Mouse (Mus musculus): ENCODE data around the gene Exoc6. TPM values are rescaled to one million over a fixed set of nuclear protein-coding genes. Genes with fewer than 3 reads are reported as not detected.
A peak's percentile ranks its signal among the peaks of the same experiment; 100 is the strongest.

Gene Exoc6
- total and polyA plus RNA-seq, 3 experiments: 30.2 to 41.2 TPM; not detected in 1

GRCm38 (mm10) chr19:37601968-37602848 lies 52.0 kb downstream of the Exoc6 start (continued):
- TF ChIP-seq RAD21 (IDR thresholded peaks at IDR 0.05; ENCODE audit: low read depth, low read length): peak; percentile 52
- TF ChIP-seq MXI1 (IDR thresholded peaks at IDR 0.05; ENCODE audit: low read depth, low read length): peak; percentile 94
- no peak for TF ChIP-seq GABPA (IDR thresholded peaks at IDR 0.05; ENCODE audit: low read depth, low read length)
- TF ChIP-seq CTCF (IDR thresholded peaks at IDR 0.05 in 2 of 3, conservative IDR thresholded peaks at IDR 0.05 in 1 of 3; ENCODE audit: control insufficient read depth in 1 of 3, insufficient read depth in 1 of 3, low read depth in 2 of 3, low read length in 3 of 3, poor library complexity in 1 of 3, severe bottlenecking in 1 of 3): peak in 2 of 3 experiments; percentile 57 to 66; a peak in 4 of 6 replicates
- peak; percentile 97 for TF ChIP-seq MYC (IDR thresholded peaks at IDR 0.05; ENCODE audit: low read depth, low read length)

- Histone ChIP-seq H3K9ac (ENCODE audit: control insufficient read depth, low read depth, low read length, poor library complexity, severe bottlenecking) (no peak overlapping the region), H3K79me2 (ENCODE audit: control insufficient read depth, insufficient read depth, low read length, poor library complexity) (no peaks in the 10 kb centered on the region), H3K36me3 (ENCODE audit: control insufficient read depth in 1 of 2, insufficient read depth in 2 of 2, low read length in 2 of 2) (peaks cover 2 to 11% of the 10 kb centered on the region in 2 experiments; a peak in 3 of 4 replicates), H3K4me3 (ENCODE audit: control insufficient read depth in 1 of 2, insufficient read depth in 1 of 2, low read depth in 2 of 2, low read length in 2 of 2) (no peak overlapping the region), H3K27ac (ENCODE audit: control insufficient read depth, low read depth, low read length) (no peak overlapping the region), H3K27me3 (ENCODE audit: control insufficient read depth in 1 of 2, insufficient read depth in 2 of 2, low read length in 2 of 2) (no peaks in the 10 kb centered on the region), H3K4me1 (ENCODE audit: control insufficient read depth in 1 of 2, insufficient read depth in 2 of 2, low read length in 2 of 2) (peaks cover 0 to 2% of the 10 kb centered on the region in 2 experiments; a peak in 1 of 4 replicates), H3K9me3 (replicated peaks; ENCODE audit: insufficient read depth, low read length) (no peaks in the 10 kb centered on the region)
- no peak for TF ChIP-seq E2F4 (IDR thresholded peaks at IDR 0.05; ENCODE audit: borderline replicate concordance, low read depth, low read length)
- no peak for TF ChIP-seq GATA1 (IDR thresholded peaks at IDR 0.05; ENCODE audit: low read depth, low read length)
- TF ChIP-seq ZNF384 (IDR thresholded peaks at IDR 0.05; ENCODE audit: low read depth, low read length): no peak
- DNase-seq (ENCODE audit: low read depth, low spot score): no peak
Observed at GRCm38 (mm10) chr19:37609991-37610390, 59.8 kb downstream of the Exoc6 start.

GRCm38 (mm10) chr19:37612893-37613292 lies 62.7 kb downstream of the Exoc6 start:
- no peak overlapping the region for H3K27ac ChIP-seq (ENCODE audit: control insufficient read depth, low read depth, low read length)
- no peak overlapping the region for H3K9ac ChIP-seq (ENCODE audit: control insufficient read depth, low read depth, low read length, poor library complexity, severe bottlenecking)
- no peak for DNase-seq (ENCODE audit: low read depth, low spot score)
- H3K79me2 ChIP-seq (ENCODE audit: control insufficient read depth, insufficient read depth, low read length, poor library complexity): no peaks in the 10 kb centered on the region
- no peaks in the 10 kb centered on the region for H3K4me1 ChIP-seq (ENCODE audit: control insufficient read depth in 1 of 2, insufficient read depth in 2 of 2, low read length in 2 of 2)
- H3K27me3 ChIP-seq (ENCODE audit: control insufficient read depth in 1 of 2, insufficient read depth in 2 of 2, low read length in 2 of 2): no peaks in the 10 kb centered on the region
- no peak overlapping the region for H3K4me3 ChIP-seq (ENCODE audit: control insufficient read depth in 1 of 2, insufficient read depth in 1 of 2, low read depth in 2 of 2, low read length in 2 of 2)
- H3K9me3 ChIP-seq (replicated peaks; ENCODE audit: insufficient read depth, low read length): no peaks in the 10 kb centered on the region
- no peak for TF ChIP-seq USF2 (IDR thresholded peaks at IDR 0.05; ENCODE audit: borderline replicate concordance in 1 of 2, insufficient read depth in 1 of 2, low read depth in 1 of 2, low read length in 2 of 2)
- TF ChIP-seq RCOR1 (IDR thresholded peaks at IDR 0.05; ENCODE audit: low read depth, low read length): no peak
- TF ChIP-seq ZKSCAN1 (IDR thresholded peaks at IDR 0.05; ENCODE audit: low read depth, low read length): no peak
- no peak for TF ChIP-seq NRF1 (IDR thresholded peaks at IDR 0.05; ENCODE audit: insufficient read depth, low read depth, low read length, poor library complexity, severe bottlenecking)
- no peak for TF ChIP-seq MEF2A (IDR thresholded peaks at IDR 0.05; ENCODE audit: extremely low read depth, insufficient replicate concordance, low read depth, low read length, poor library complexity, severe bottlenecking)
- TF ChIP-seq ETS1 (IDR thresholded peaks at IDR 0.05; ENCODE audit: low read depth, low read length): no peak
- no peak for TF ChIP-seq MAFK (IDR thresholded peaks at IDR 0.05; ENCODE audit: borderline replicate concordance, low read depth, low read length)
- TF ChIP-seq MYC (IDR thresholded peaks at IDR 0.05; ENCODE audit: low read depth, low read length): no peak
- TF ChIP-seq MYB (IDR thresholded peaks at IDR 0.05; ENCODE audit: low read depth, low read length): no peak
- TF ChIP-seq POLR2AphosphoS2 (IDR thresholded peaks at IDR 0.05; ENCODE audit: low read length): no peak
- no peak for TF ChIP-seq TAL1 (IDR thresholded peaks at IDR 0.05; ENCODE audit: low read length)
- no peak for TF ChIP-seq MAX (IDR thresholded peaks at IDR 0.05; ENCODE audit: low read length)
- TF ChIP-seq MAZ (IDR thresholded peaks at IDR 0.05; ENCODE audit: low read depth, low read length): no peak
- no peak for TF ChIP-seq SMC3 (IDR thresholded peaks at IDR 0.05; ENCODE audit: low read depth, low read length)
- TF ChIP-seq JUND (IDR thresholded peaks at IDR 0.05; ENCODE audit: low read depth, low read length): no peak
- no peak for TF ChIP-seq CHD2 (IDR thresholded peaks at IDR 0.05; ENCODE audit: low read length)
- H3K36me3 ChIP-seq (ENCODE audit: control insufficient read depth in 1 of 2, insufficient read depth in 2 of 2, low read length in 2 of 2): peaks cover 2 to 9% of the 10 kb centered on the region in 2 experiments; a peak in 3 of 4 replicates
